Mouse (Mus musculus): ENCODE data around the gene Aldh9a1. TPM values are rescaled to one million over a fixed set of nuclear protein-coding genes. Genes with fewer than 3 reads are reported as not detected.
"Not testable (repeated sequence)": the region's sequence is repeated elsewhere in the genome, so short reads cannot be mapped to it uniquely, and the experiment has no call there.

The Aldh9a1 gene
- polyA plus RNA-seq, 1 experiment from 2014 or later: 80.8 TPM

DNA sequence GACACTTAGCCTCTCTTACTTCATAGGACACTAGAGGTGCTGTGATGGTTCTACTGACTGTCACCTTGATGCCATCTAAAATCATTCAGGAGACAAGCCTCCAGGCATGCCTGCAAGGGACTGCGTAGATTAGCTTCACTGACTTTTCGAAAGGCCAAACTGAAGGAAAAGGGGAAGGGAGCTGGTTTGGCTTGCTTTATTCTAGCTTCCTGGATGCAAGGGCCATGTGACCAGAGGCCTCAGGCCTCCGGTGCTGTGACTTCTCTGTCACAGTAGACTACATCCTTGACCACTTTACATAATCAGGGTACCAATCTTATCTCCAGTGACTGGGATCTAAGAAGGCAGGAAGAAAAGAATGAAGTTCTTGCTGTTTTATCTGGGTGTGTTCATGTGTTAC lies 13.4 kb upstream of the Aldh9a1 start:
- 70% methylated on average over 3 of the region's 3 CpGs for WGBS (ENCODE audit: insufficient replicate concordance)

DNA sequence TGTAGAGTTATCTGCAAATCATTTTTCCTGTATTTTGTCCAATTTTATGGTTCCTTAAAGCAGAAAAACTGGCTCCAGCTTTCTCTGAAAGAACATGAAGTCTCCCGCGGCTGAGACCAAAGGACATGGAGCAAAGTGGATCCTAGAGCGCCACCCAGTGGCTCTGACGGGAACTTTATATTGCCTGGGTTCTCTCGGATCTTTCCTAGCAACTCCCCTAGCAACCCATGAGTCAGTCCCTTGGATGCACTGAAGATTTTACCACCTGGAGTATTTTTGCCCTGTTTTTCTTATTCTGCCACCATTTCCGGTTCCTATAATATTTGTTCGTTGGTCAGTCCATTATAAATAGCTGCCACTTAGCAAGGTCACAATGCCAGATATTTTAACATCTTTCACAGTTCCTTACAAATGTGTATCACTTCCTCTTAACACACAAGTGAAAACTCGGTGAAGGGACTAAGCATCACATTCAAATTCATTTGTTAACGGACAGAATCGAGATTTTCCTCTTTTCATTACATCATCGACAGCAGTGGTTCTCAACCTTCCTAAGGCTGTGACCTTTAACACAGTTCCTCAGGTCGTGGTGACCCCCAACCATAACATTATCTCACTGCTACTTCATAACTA lies 12.2 kb upstream of the Aldh9a1 start:
- DNase-seq (peak; percentile 89), ATAC-seq (peak; percentile 66)
- H3K9ac ChIP-seq (replicated peaks): no peak overlapping the region
- H3K9me3 ChIP-seq (ENCODE audit: low read length): no peaks in the 10 kb centered on the region
- H3K36me3 ChIP-seq (replicated peaks; ENCODE audit: insufficient read depth, low read length): peaks cover 6% of the 10 kb centered on the region; the same call in 1 of the 2 replicates
- 14% methylated on average over 12 of the region's 12 CpGs for WGBS (ENCODE audit: insufficient replicate concordance)
- H3K4me3 ChIP-seq (ENCODE audit: low read depth, low read length): no peak overlapping the region
- H3K4me2 ChIP-seq (ENCODE audit: low read depth, low read length): no peak overlapping the region
- TF ChIP-seq EP300 (IDR thresholded peaks at IDR 0.05; ENCODE audit: low read depth) (no peak; the same call in 1 of the 2 replicates), CTCF (IDR thresholded peaks at IDR 0.05; ENCODE audit: low read depth) (peak; percentile 89)
- H3K27ac ChIP-seq (ENCODE audit: low read depth): no peak overlapping the region
- peaks cover 14% of the 10 kb centered on the region for H3K4me1 ChIP-seq (ENCODE audit: insufficient read depth)
- no peaks in the 10 kb centered on the region for H3K27me3 ChIP-seq (ENCODE audit: insufficient read depth, low read length)

More for the DNA sequence above, 13.4 kb upstream of the Aldh9a1 start:
- no peak overlapping the region for H3K4me2 ChIP-seq (ENCODE audit: low read depth, low read length)
- no peak overlapping the region for H3K4me3 ChIP-seq (ENCODE audit: low read depth, low read length)
- H3K36me3 ChIP-seq (replicated peaks; ENCODE audit: insufficient read depth, low read length): peaks cover 11% of the 10 kb centered on the region; the same call in 1 of the 2 replicates
- DNase-seq: no peak
- H3K4me1 ChIP-seq (ENCODE audit: insufficient read depth): peaks cover 14% of the 10 kb centered on the region
- H3K9ac ChIP-seq (replicated peaks): no peak overlapping the region
- no peak for ATAC-seq
- TF ChIP-seq EP300 (IDR thresholded peaks at IDR 0.05; ENCODE audit: low read depth) (no peak), CTCF (IDR thresholded peaks at IDR 0.05; ENCODE audit: low read depth) (no peak)
- H3K27me3 ChIP-seq (ENCODE audit: insufficient read depth, low read length): no peaks in the 10 kb centered on the region
- H3K9me3 ChIP-seq (ENCODE audit: low read length): no peaks in the 10 kb centered on the region
- H3K27ac ChIP-seq (ENCODE audit: low read depth): no peak overlapping the region

DNA sequence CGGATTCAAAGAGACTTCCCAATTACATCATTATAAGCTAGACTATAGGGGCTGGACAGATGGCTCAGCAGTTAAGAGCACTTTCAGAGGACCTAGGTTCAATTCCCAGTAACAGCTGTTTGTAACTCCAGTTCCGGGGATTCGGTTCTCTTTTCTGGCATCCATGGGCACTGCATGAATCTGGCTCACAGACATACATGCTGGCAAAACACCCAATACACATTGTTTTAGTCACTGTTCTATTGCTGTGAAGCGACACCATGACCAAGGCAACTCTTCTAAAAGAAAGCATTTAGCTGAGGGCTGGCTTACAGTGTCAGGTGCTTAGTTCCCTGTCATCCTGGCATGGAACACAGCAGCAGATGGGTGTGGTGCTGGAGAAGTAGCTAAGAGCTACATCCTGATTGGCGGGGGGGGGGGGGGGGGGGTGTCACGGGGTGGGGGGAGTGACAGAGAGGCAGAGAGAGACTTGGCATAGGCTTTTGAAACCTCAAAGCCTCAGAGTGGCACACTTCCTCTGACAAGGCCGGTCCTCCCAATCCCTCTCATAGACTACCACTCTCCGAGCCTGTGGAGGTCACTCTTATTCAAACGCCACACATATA lies 10.5 kb upstream of the Aldh9a1 start:
- no peaks in the 10 kb centered on the region for H3K36me3 ChIP-seq (replicated peaks; ENCODE audit: insufficient read depth, low read length)
- H3K9me3 ChIP-seq (ENCODE audit: low read length): no peaks in the 10 kb centered on the region
- H3K9ac ChIP-seq (replicated peaks): no peak overlapping the region
- no peak for TF ChIP-seq CTCF (IDR thresholded peaks at IDR 0.05; ENCODE audit: low read depth)
- DNase-seq: no peak
- H3K4me1 ChIP-seq (ENCODE audit: insufficient read depth): peaks cover 14% of the 10 kb centered on the region
- H3K27me3 ChIP-seq (ENCODE audit: insufficient read depth, low read length): no peaks in the 10 kb centered on the region
- 0 out of 2 replicates have a peak overlapping the region, but pooled peaks have one; percentile 86 for H3K4me2 ChIP-seq (ENCODE audit: low read depth, low read length)
- 69% methylated on average over 7 of the region's 9 CpGs for WGBS (ENCODE audit: insufficient replicate concordance)
- ATAC-seq: no peak
- H3K4me3 ChIP-seq (ENCODE audit: low read depth, low read length): no peak overlapping the region
- no peak overlapping the region for H3K27ac ChIP-seq (ENCODE audit: low read depth)

DNA sequence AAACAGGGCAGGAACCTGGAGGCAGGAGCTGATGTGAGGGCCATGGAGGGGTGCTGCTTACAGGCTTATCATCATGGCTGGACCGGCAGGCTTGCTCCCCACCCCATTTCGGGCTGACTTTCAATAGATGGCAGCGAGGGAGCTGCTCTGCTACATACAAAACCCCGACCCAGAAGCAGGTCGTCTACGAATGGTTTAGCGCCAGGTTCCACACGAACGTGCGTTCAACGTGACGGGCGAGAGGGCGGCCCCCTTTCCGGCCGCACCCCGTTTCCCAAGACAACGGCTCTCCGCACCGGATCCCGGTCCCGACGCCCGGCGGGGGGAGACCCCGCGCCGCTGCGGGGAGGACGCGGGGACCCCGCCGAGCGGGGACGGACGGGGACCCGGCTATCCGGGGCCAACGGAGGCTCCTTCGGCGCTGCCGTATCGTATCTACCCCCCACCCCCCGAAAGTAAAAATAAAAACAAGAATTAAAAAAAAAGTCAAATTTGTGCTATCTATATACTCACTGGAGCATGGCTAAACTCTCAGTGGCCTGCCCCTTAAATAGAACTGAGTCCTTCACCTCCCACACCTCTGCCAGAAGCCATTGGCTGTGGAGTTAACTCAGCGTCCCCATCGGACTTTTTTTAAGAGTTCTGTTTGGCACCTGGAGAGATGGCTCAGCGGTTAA lies 9.5 kb upstream of the Aldh9a1 start:
- ATAC-seq: peak; percentile 82
- Histone ChIP-seq H3K4me2 (ENCODE audit: low read depth, low read length) (peak overlapping the region; percentile 86), H3K4me3 (ENCODE audit: low read depth, low read length) (peak overlapping the region; percentile 63), H3K27ac (ENCODE audit: low read depth) (peak overlapping the region; percentile 34; the same call in 1 of the 2 replicates), H3K9me3 (ENCODE audit: low read length) (no peaks in the 10 kb centered on the region), H3K9ac (replicated peaks) (peak overlapping the region; percentile 72), H3K4me1 (ENCODE audit: insufficient read depth) (peaks cover 14% of the 10 kb centered on the region), H3K27me3 (ENCODE audit: insufficient read depth, low read length) (no peaks in the 10 kb centered on the region), H3K36me3 (replicated peaks; ENCODE audit: insufficient read depth, low read length) (no peaks in the 10 kb centered on the region)
- 2% methylated on average over 41 of the region's 47 CpGs for WGBS (ENCODE audit: insufficient replicate concordance)
- DNase-seq: no peak
- TF ChIP-seq EP300 (IDR thresholded peaks at IDR 0.05; ENCODE audit: low read depth) (no peak), CTCF (IDR thresholded peaks at IDR 0.05; ENCODE audit: low read depth) (no peak)

DNA sequence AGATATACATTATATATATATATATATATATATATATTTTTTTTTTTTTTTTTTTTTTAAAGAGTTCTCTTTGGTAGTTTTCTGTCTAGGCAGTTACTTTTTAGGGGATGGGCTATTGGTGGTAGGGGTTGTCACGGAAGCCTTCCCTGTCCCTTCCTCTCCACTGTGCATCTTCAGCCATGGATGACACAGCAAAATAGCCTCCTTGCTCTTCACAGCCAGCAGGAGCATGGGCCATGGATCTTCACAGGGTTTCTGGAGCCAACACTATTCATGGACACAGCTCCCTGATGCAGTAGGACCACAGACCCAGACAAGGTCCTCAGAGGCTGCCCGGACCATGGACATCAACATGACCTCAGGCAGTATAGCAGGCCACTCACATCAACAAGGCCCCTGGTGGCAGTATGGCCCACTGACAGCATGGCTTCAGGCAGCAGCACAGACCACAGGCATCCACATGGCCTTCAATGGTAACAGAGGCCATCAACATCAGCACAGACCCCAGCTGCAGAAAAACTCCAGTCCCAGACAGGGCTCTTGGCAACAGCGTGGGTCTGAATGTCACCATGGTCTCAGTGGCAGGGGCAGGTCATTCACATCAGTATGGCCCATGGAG lies 8.8 kb upstream of the Aldh9a1 start:
- no peak overlapping the region for H3K9ac ChIP-seq (replicated peaks)
- H3K4me2 ChIP-seq (ENCODE audit: low read depth, low read length): peak overlapping the region; percentile 86
- ATAC-seq: 0 out of 2 replicates have a peak, but pooled peaks have one; percentile 18
- H3K27ac ChIP-seq (ENCODE audit: low read depth): no peak overlapping the region
- no peak for TF ChIP-seq EP300 (IDR thresholded peaks at IDR 0.05; ENCODE audit: low read depth)
- TF ChIP-seq CTCF (IDR thresholded peaks at IDR 0.05; ENCODE audit: low read depth): peak; percentile 29; the same call in 1 of the 2 replicates
- DNase-seq: no peak
- H3K4me3 ChIP-seq (ENCODE audit: low read depth, low read length): peak overlapping the region; percentile 63; the same call in 1 of the 2 replicates
- WGBS (ENCODE audit: insufficient replicate concordance): 89% methylated on average over 3 of the region's 3 CpGs
- H3K4me1 ChIP-seq (ENCODE audit: insufficient read depth): peaks cover 14% of the 10 kb centered on the region
- no peaks in the 10 kb centered on the region for H3K36me3 ChIP-seq (replicated peaks; ENCODE audit: insufficient read depth, low read length)
- H3K27me3 ChIP-seq (ENCODE audit: insufficient read depth, low read length): no peaks in the 10 kb centered on the region
- no peaks in the 10 kb centered on the region for H3K9me3 ChIP-seq (ENCODE audit: low read length)

- Histone ChIP-seq H3K27me3 (ENCODE audit: insufficient read depth, low read length) (no peaks in the 10 kb centered on the region), H3K27ac (ENCODE audit: low read depth) (no peak overlapping the region), H3K9me3 (ENCODE audit: low read length) (no peaks in the 10 kb centered on the region), H3K9ac (replicated peaks) (no peak overlapping the region), H3K4me2 (ENCODE audit: low read depth, low read length) (no peak overlapping the region), H3K4me1 (ENCODE audit: insufficient read depth) (peaks cover 14% of the 10 kb centered on the region), H3K36me3 (replicated peaks; ENCODE audit: insufficient read depth, low read length) (no peaks in the 10 kb centered on the region), H3K4me3 (ENCODE audit: low read depth, low read length) (no peak overlapping the region)
- DNase-seq (no peak), ATAC-seq (no peak)
- TF ChIP-seq CTCF (IDR thresholded peaks at IDR 0.05; ENCODE audit: low read depth): peak; percentile 28; the same call in 1 of the 2 replicates
- no peak for TF ChIP-seq EP300 (IDR thresholded peaks at IDR 0.05; ENCODE audit: low read depth)
- 87% methylated on average over 10 of the region's 10 CpGs for WGBS (ENCODE audit: insufficient replicate concordance)
Measured at GRCm38 (mm10) chr1:167342831-167343230, 7.0 kb upstream of the Aldh9a1 start.

DNA sequence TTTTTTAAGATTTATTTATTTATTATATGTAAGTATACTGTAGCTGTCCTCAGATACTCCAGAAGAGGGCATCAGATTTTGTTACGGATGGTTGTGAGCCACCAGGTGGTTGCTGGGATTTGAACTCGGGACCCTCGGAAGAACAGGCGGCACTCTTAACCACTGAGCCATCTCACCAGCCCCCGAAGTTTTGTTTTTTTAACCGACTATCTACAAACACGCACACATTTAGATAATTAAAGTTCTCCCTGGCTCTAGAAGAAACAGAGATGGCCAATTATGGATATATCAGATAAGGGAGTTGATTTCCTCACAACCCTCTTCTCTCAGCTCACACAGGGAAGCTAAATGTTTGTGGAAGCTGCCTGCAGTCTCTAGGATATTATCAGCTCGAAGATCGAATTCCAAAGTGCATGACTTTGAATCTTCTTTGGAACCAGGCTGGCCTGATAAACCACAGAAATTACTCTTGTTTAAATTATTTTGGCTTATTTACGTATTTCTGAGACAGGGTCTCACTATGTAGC lies 3.7 kb upstream of the Aldh9a1 start:
- H3K4me3 ChIP-seq (ENCODE audit: low read depth, low read length); DNase-seq; H3K27me3 ChIP-seq (ENCODE audit: insufficient read depth, low read length); H3K4me2 ChIP-seq (ENCODE audit: low read depth, low read length); H3K36me3 ChIP-seq (replicated peaks; ENCODE audit: insufficient read depth, low read length); ATAC-seq; H3K9me3 ChIP-seq (ENCODE audit: low read length); H3K27ac ChIP-seq (ENCODE audit: low read depth); H3K9ac ChIP-seq (replicated peaks): not testable (repeated sequence)
- peaks cover 13% of the 10 kb centered on the region for H3K4me1 ChIP-seq (ENCODE audit: insufficient read depth)
- WGBS (ENCODE audit: insufficient replicate concordance): 74% methylated on average over 10 of the region's 10 CpGs

Data from liver, postnatal 0 days (tissue).